In genomic region chr9:22686765-22687472, GRCm38 (mm10) we compare ENCODE assay signal across 25 mouse cellular contexts.
DNase-seq lines count a peak whose midpoint lies in the region; ATAC-seq and TF ChIP-seq lines count a peak whose summit lies in the region.
"Had no signal": no experiment of that assay in that cellular context is flagged by ENCODE, and none has a peak within 500 bp of the region (broad histone marks: within the 10 kb centered on the region; RNA-seq: fewer than 3 reads in every experiment).

No protein-coding gene starts in this region.

- TF ChIP-seq CTCF in lung, embryonic 14.5 days (IDR thresholded peaks at IDR 0.05; ENCODE audit: low read depth) = no peak
- TF ChIP-seq CTCF in lung, adult 2 months (IDR thresholded peaks at IDR 0.05; ENCODE audit: insufficient read depth, low read length) = no peak
- no peak for TF ChIP-seq CTCF in MEL (IDR thresholded peaks at IDR 0.05 in 2 of 3, conservative IDR thresholded peaks at IDR 0.05 in 1 of 3; ENCODE audit: control insufficient read depth in 1 of 3, insufficient read depth in 1 of 3, low read depth in 2 of 3, low read length in 3 of 3, poor library complexity in 1 of 3, severe bottlenecking in 1 of 3)

- H3K36me3 ChIP-seq in lung, embryonic 14.5 days (ENCODE audit: insufficient read depth) = no peaks in the 10 kb centered on the region
- H3K36me3 ChIP-seq in MEL (ENCODE audit: control insufficient read depth in 1 of 2, insufficient read depth in 2 of 2, low read length in 2 of 2) (peaks cover 0 to 13% of the 10 kb centered on the region in 2 experiments; a peak in 2 of 4 replicates), macrophage (ENCODE audit: inconsistent target) (no peaks in the 10 kb centered on the region)
- H3K36me3 ChIP-seq in forebrain, embryonic 15.5 days = no peaks in the 10 kb centered on the region
- H3K36me3 ChIP-seq: forebrain, embryonic 10.5 days; G1E; hindbrain, embryonic 12.5 days; kidney, embryonic 15.5 days; liver, embryonic 13.5 days; neural tube, embryonic 13.5 days had no signal

- DNase-seq in lung, embryonic 14.5 days = peak; percentile 57
- no peak for DNase-seq in lung, adult 2 months
- no peak for DNase-seq in MEL (ENCODE audit: low read depth, low spot score)
- DNase-seq in T-cell, adult 2 months (ENCODE audit: low spot score) = no peak
- DNase-seq: adrenal gland, postnatal 14 days; B cell, adult 2 months; cerebellum, adult 8-10 months; forebrain, postnatal 0 days; gastrocnemius, postnatal 36 days; kidney, adult 11 months; kidney, postnatal 36 days; layer of hippocampus, postnatal 36 days; liver, embryonic 13.5 days; thymus, postnatal 14 days had no signal

- TF ChIP-seq POLR2A in lung, adult 2 months (IDR thresholded peaks at IDR 0.05; ENCODE audit: borderline replicate concordance, extremely low read depth, low read depth, low read length) = no peak
- no peak for TF ChIP-seq POLR2A in MEL (IDR thresholded peaks at IDR 0.05; ENCODE audit: control insufficient read depth in 1 of 2, insufficient read depth in 1 of 2, low read depth in 1 of 2, low read length in 2 of 2, poor library complexity in 1 of 2)

- no peak overlapping the region for H3K4me2 ChIP-seq in lung, embryonic 14.5 days
- no peak overlapping the region for H3K4me2 ChIP-seq in forebrain, embryonic 15.5 days (replicated peaks)
- H3K4me2 ChIP-seq: hindbrain, embryonic 12.5 days; kidney, embryonic 15.5 days; liver, embryonic 13.5 days; neural tube, embryonic 13.5 days had no signal

- H3K27ac ChIP-seq in lung, embryonic 14.5 days (ENCODE audit: low read depth) = no peak overlapping the region; the same call in 1 of the 2 replicates
- H3K27ac ChIP-seq in MEL (ENCODE audit: control insufficient read depth, low read depth, low read length) = no peak overlapping the region
- peak overlapping the region; percentile 41 for H3K27ac ChIP-seq in macrophage
- no peak overlapping the region for H3K27ac ChIP-seq in forebrain, embryonic 15.5 days (replicated peaks)
- H3K27ac ChIP-seq: forebrain, embryonic 10.5 days; hindbrain, embryonic 12.5 days; kidney, embryonic 15.5 days; liver, embryonic 13.5 days; neural tube, embryonic 13.5 days had no signal

- no peak for ATAC-seq in lung, embryonic 14.5 days (ENCODE audit: insufficient read depth)
- peak; percentile 69 for ATAC-seq in common myeloid progenitor, adult 5-6 weeks (replicated peaks; ENCODE audit: low read depth, poor library complexity, severe bottlenecking)
- ATAC-seq in forebrain, embryonic 15.5 days (replicated peaks) = no peak
- ATAC-seq: forebrain, postnatal 0 days; midbrain, embryonic 16.5 days had no signal

- TF ChIP-seq RAD21 in MEL (IDR thresholded peaks at IDR 0.05; ENCODE audit: low read depth, low read length) = no peak

- no peak overlapping the region for H3K4me3 ChIP-seq in lung, embryonic 14.5 days (ENCODE audit: low read depth, low read length)
- H3K4me3 ChIP-seq in lung, adult 2 months (replicated peaks; ENCODE audit: extremely low read depth, low read depth, low read length) = no peak overlapping the region
- H3K4me3 ChIP-seq in MEL (ENCODE audit: control insufficient read depth in 1 of 2, insufficient read depth in 1 of 2, low read depth in 2 of 2, low read length in 2 of 2) (no peak overlapping the region), macrophage (ENCODE audit: inconsistent target) (no peak overlapping the region)
- H3K4me3 ChIP-seq in forebrain, embryonic 15.5 days = no peak overlapping the region
- H3K4me3 ChIP-seq: forebrain, embryonic 10.5 days; hindbrain, embryonic 12.5 days; kidney, embryonic 15.5 days; liver, embryonic 13.5 days; myocyte; neural tube, embryonic 13.5 days had no signal

- 57% methylated on average over 6 of the region's 6 CpGs for WGBS in lung, embryonic 14.5 days
- 60% methylated on average over 6 of the region's 6 CpGs for WGBS in lung, adult 2 months
- 35% methylated on average over 6 of the region's 6 CpGs for WGBS in macrophage (ENCODE audit: missing documents)
- WGBS in forebrain, embryonic 15.5 days = 72% methylated on average over 6 of the region's 6 CpGs

- H3K79me2 ChIP-seq in MEL (ENCODE audit: control insufficient read depth, insufficient read depth, low read length, poor library complexity) = no peaks in the 10 kb centered on the region
- H3K79me2 ChIP-seq in macrophage (ENCODE audit: inconsistent target) = no peaks in the 10 kb centered on the region

- H3K9me3 ChIP-seq in lung, embryonic 14.5 days (ENCODE audit: low read depth, low read length) = no peaks in the 10 kb centered on the region
- no peaks in the 10 kb centered on the region for H3K9me3 ChIP-seq in MEL (replicated peaks; ENCODE audit: insufficient read depth, low read length)
- no peaks in the 10 kb centered on the region for H3K9me3 ChIP-seq in forebrain, embryonic 15.5 days
- H3K9me3 ChIP-seq: forebrain, embryonic 10.5 days; G1E; hindbrain, embryonic 12.5 days; kidney, embryonic 15.5 days; liver, embryonic 13.5 days; neural tube, embryonic 13.5 days had no signal

- no peaks in the 10 kb centered on the region for H3K4me1 ChIP-seq in lung, embryonic 14.5 days (ENCODE audit: insufficient read depth)
- H3K4me1 ChIP-seq in lung, adult 2 months (ENCODE audit: control insufficient read depth, insufficient read depth, low read length) = peaks cover 6% of the 10 kb centered on the region
- peaks cover 8 to 14% of the 10 kb centered on the region in 2 experiments; a peak in 3 of 4 replicates for H3K4me1 ChIP-seq in MEL (ENCODE audit: control insufficient read depth in 1 of 2, insufficient read depth in 2 of 2, low read length in 2 of 2)
- no peaks in the 10 kb centered on the region for H3K4me1 ChIP-seq in forebrain, embryonic 15.5 days
- H3K4me1 ChIP-seq: kidney, embryonic 15.5 days had no signal

- no peak; a peak in 1 of 4 replicates for TF ChIP-seq EP300 in MEL (IDR thresholded peaks at IDR 0.05; ENCODE audit: low read depth in 1 of 2, low read length in 2 of 2)

- H3K27me3 ChIP-seq in lung, embryonic 14.5 days (ENCODE audit: insufficient read depth, low read length) = no peaks in the 10 kb centered on the region
- H3K27me3 ChIP-seq in MEL (ENCODE audit: control insufficient read depth in 1 of 2, insufficient read depth in 2 of 2, low read length in 2 of 2) = no peaks in the 10 kb centered on the region
- no peaks in the 10 kb centered on the region for H3K27me3 ChIP-seq in forebrain, embryonic 15.5 days
- H3K27me3 ChIP-seq: CH12.LX; hindbrain, embryonic 12.5 days; kidney, embryonic 15.5 days; liver, embryonic 13.5 days; neural tube, embryonic 13.5 days had no signal

- no peak overlapping the region for H3K9ac ChIP-seq in lung, embryonic 14.5 days
- no peak overlapping the region for H3K9ac ChIP-seq in MEL (ENCODE audit: control insufficient read depth, low read depth, low read length, poor library complexity, severe bottlenecking)
- no peak overlapping the region for H3K9ac ChIP-seq in forebrain, embryonic 15.5 days (replicated peaks)
- H3K9ac ChIP-seq: forebrain, postnatal 0 days; hindbrain, embryonic 12.5 days; kidney, embryonic 15.5 days; liver, embryonic 13.5 days; neural tube, embryonic 13.5 days had no signal

TF ChIP-seq in MEL, 35 proteins besides CTCF, POLR2A, EP300 and RAD21:
- peak; percentile 42; the same call in 1 of the 2 replicates for TF ChIP-seq USF1 (IDR thresholded peaks at IDR 0.05; ENCODE audit: low read depth, low read length)
- no peak for TF ChIP-seq TCF12 (IDR thresholded peaks at IDR 0.05; ENCODE audit: low read depth, low read length)
